Mouse (Mus musculus) hindbrain, embryonic 15.5 days (tissue): ENCODE measurements around the gene Prrc2a. TPM values are rescaled to one million over a fixed set of nuclear protein-coding genes. Genes with fewer than 3 reads are reported as not detected.

Experiments
- ATAC-seq: fragments of 200-750 bp; cut with Nextera tagmentation; 2 replicates; pipeline ENCODE4 v1.8.0; 2017; ENCODE audit warnings: low read depth, moderate number of reproducible peaks, moderate TSS enrichment; ENCODE audit not compliant: low FRiP score
- H3K27ac ChIP-seq: fragments of 300-500 bp; sonication (generic); replicated peaks from 2 replicates; pipeline ENCODE4 v1.5.1; 2015; ENCODE audit warnings: mild to moderate bottlenecking, inconsistent platforms
- H3K27me3 ChIP-seq: fragments of 300-500 bp; sonication (generic); 2 replicates; pipeline ENCODE4 v1.6.1; 2015; ENCODE audit warnings: control low read depth, inconsistent platforms
- H3K36me3 ChIP-seq: fragments of 300-500 bp; sonication (generic); 2 replicates; pipeline ENCODE4 v1.6.1; 2015; ENCODE audit warnings: control low read depth, inconsistent platforms
- H3K4me1 ChIP-seq: fragments of 300-500 bp; sonication (generic); replicated peaks from 2 replicates; pipeline ENCODE4 v1.6.1; 2015; ENCODE audit warnings: control low read depth, inconsistent platforms
- H3K4me2 ChIP-seq: fragments of 300-500 bp; sonication (generic); 2 replicates; pipeline ENCODE4 v1.6.1; 2015; ENCODE audit warnings: moderate library complexity, mild to moderate bottlenecking, inconsistent platforms
- H3K4me3 ChIP-seq: fragments of 300-500 bp; sonication (generic); 2 replicates; pipeline ENCODE4 v1.5.1; 2015; ENCODE audit warnings: mild to moderate bottlenecking, inconsistent platforms
- H3K9ac ChIP-seq: fragments of 300-500 bp; sonication (generic); 2 replicates; pipeline ENCODE4 v1.6.1; 2015; ENCODE audit warnings: inconsistent platforms
- H3K9me3 ChIP-seq: fragments of 300-500 bp; sonication (generic); 2 replicates; pipeline ENCODE4 v1.6.1; 2016; ENCODE audit warnings: control low read depth, inconsistent platforms
- WGBS: fragments of 180-500 bp; shearing (Covaris S2); methylation state at CpG from one replicate; pipeline ENCODE4 v1.1.7; 2015; 5-methylcytosine and 5-hydroxymethylcytosine counted together
- polyA plus RNA-seq: library from polyadenylated mRNA; unstranded; fragments of >200 nt; fragmentation: Nextera tagmentation; extraction: Ambion mirVana; gene quantifications from 2 replicates; pipeline ENCODE4 v1.2.1, GENCODE M21; 2015

The Prrc2a gene
- polyA plus RNA-seq, 1 experiment from 2014 or later = 175 TPM

- Histone ChIP-seq H3K9me3 (no peaks in the 10 kb centered on the region), H3K9ac (no peak overlapping the region), H3K4me2 (no peak overlapping the region), H3K4me1 (peaks cover 10% of the 10 kb centered on the region), H3K4me3 (no peak overlapping the region), H3K36me3 (no peaks in the 10 kb centered on the region), H3K27me3 (peaks cover 41% of the 10 kb centered on the region), H3K27ac (no peak overlapping the region)
- ATAC-seq = no peak
- WGBS = 75% methylated on average over 7 of the region's 7 CpGs
Observed at GRCm38 (mm10) chr17:35198029-35198428, 33.3 kb upstream of the Prrc2a start.

- WGBS = 47% methylated on average over 6 of the region's 6 CpGs
- H3K9me3 ChIP-seq = no peaks in the 10 kb centered on the region
Observed at GRCm38 (mm10) chr17:35197126-35197525, 32.4 kb upstream of the Prrc2a start.

GRCm38 (mm10) chr17:35196321-35196641, 31.6 kb upstream of the Prrc2a start:
- H3K4me3 ChIP-seq = peak overlapping the region; percentile 40
- H3K9me3 ChIP-seq = no peaks in the 10 kb centered on the region
- H3K9ac ChIP-seq = no peak overlapping the region
- peaks cover 10% of the 10 kb centered on the region for H3K4me1 ChIP-seq
- WGBS = 35% methylated on average over 9 of the region's 9 CpGs
- H3K36me3 ChIP-seq = no peaks in the 10 kb centered on the region
- no peak overlapping the region for H3K27ac ChIP-seq
- peak overlapping the region; percentile 69 for H3K4me2 ChIP-seq
- ATAC-seq = no peak
- H3K27me3 ChIP-seq = peaks cover 35% of the 10 kb centered on the region

More at GRCm38 (mm10) chr17:35197126-35197525, 32.4 kb upstream of the Prrc2a start:
- Histone ChIP-seq H3K9ac (no peak overlapping the region), H3K4me1 (peaks cover 10% of the 10 kb centered on the region), H3K4me3 (no peak overlapping the region), H3K36me3 (no peaks in the 10 kb centered on the region), H3K27ac (no peak overlapping the region), H3K27me3 (peaks cover 41% of the 10 kb centered on the region), H3K4me2 (no peak overlapping the region)
- ATAC-seq = no peak

GRCm38 (mm10) chr17:35195631-35196320, 31.1 kb upstream of the Prrc2a start:
- Histone ChIP-seq H3K9me3 (no peaks in the 10 kb centered on the region), H3K27ac (no peak overlapping the region), H3K27me3 (peaks cover 34% of the 10 kb centered on the region), H3K9ac (peak overlapping the region; percentile 36; the same call in 1 of the 2 replicates), H3K4me2 (peak overlapping the region; percentile 69), H3K4me1 (peaks cover 10% of the 10 kb centered on the region), H3K36me3 (no peaks in the 10 kb centered on the region), H3K4me3 (peak overlapping the region; percentile 40)
- WGBS = 1% methylated on average over 66 of the region's 66 CpGs
- peak; percentile 82 for ATAC-seq

- 43% methylated on average over 19 of the region's 19 CpGs for WGBS
- H3K9me3 ChIP-seq = no peaks in the 10 kb centered on the region
- H3K36me3 ChIP-seq = no peaks in the 10 kb centered on the region
- H3K9ac ChIP-seq = 0 out of 2 replicates have a peak overlapping the region, but pooled peaks have one; percentile 36
- H3K27ac ChIP-seq = no peak overlapping the region
- peak; percentile 51; the same call in 1 of the 2 replicates for ATAC-seq
- peak overlapping the region; percentile 40 for H3K4me3 ChIP-seq
- H3K4me1 ChIP-seq = peaks cover 10% of the 10 kb centered on the region
- peak overlapping the region; percentile 69 for H3K4me2 ChIP-seq
- peaks cover 34% of the 10 kb centered on the region for H3K27me3 ChIP-seq
Observed at GRCm38 (mm10) chr17:35194844-35195630, 30.3 kb upstream of the Prrc2a start.

- H3K9me3 ChIP-seq = no peaks in the 10 kb centered on the region
- H3K4me2 ChIP-seq = peak within 1 kb of the TSS; percentile 69; the same call in 1 of the 2 replicates
- no peak for ATAC-seq
- H3K36me3 ChIP-seq = no peaks in the 10 kb centered on the region
- no peak within 1 kb of the TSS for H3K27ac ChIP-seq
- H3K27me3 ChIP-seq = peaks cover 34% of the 10 kb centered on the region
- no peak within 1 kb of the TSS for H3K9ac ChIP-seq
- 66% methylated on average over 28 of the region's 28 CpGs for WGBS
- H3K4me1 ChIP-seq = peaks cover 10% of the 10 kb centered on the region
- no peak within 1 kb of the TSS for H3K4me3 ChIP-seq
Observed at GRCm38 (mm10) chr17:35193881-35194843, 29.5 kb upstream of the Prrc2a start, which contains the start of gene Ltb. Ltb (plus strand) TSS chr17:35194439.

- Histone ChIP-seq H3K27me3 (peaks cover 34% of the 10 kb centered on the region), H3K27ac (no peak overlapping the region), H3K4me2 (no peak overlapping the region), H3K36me3 (no peaks in the 10 kb centered on the region), H3K9ac (no peak overlapping the region), H3K9me3 (no peaks in the 10 kb centered on the region), H3K4me1 (peaks cover 10% of the 10 kb centered on the region), H3K4me3 (no peak overlapping the region)
- 80% methylated on average over 5 of the region's 5 CpGs for WGBS
- no peak for ATAC-seq
Observed at GRCm38 (mm10) chr17:35192924-35193323, 28.2 kb upstream of the Prrc2a start.

GRCm38 (mm10) chr17:35191723-35192122, 27.0 kb upstream of the Prrc2a start:
- 74% methylated on average over 2 of the region's 2 CpGs for WGBS
- no peaks in the 10 kb centered on the region for H3K9me3 ChIP-seq
- peaks cover 28% of the 10 kb centered on the region for H3K27me3 ChIP-seq
- no peak overlapping the region for H3K4me3 ChIP-seq
- no peak overlapping the region for H3K4me2 ChIP-seq
- no peaks in the 10 kb centered on the region for H3K36me3 ChIP-seq
- H3K9ac ChIP-seq = no peak overlapping the region
- H3K4me1 ChIP-seq = peaks cover 10% of the 10 kb centered on the region
- ATAC-seq = no peak
- no peak overlapping the region for H3K27ac ChIP-seq

- peaks cover 7% of the 10 kb centered on the region for H3K4me1 ChIP-seq
- 79% methylated on average over 4 of the region's 4 CpGs for WGBS
Observed at GRCm38 (mm10) chr17:35190096-35190495, 25.4 kb upstream of the Prrc2a start.

GRCm38 (mm10) chr17:35189186-35189585, 24.5 kb upstream of the Prrc2a start:
- H3K9ac ChIP-seq = no peak overlapping the region
- peaks cover 4% of the 10 kb centered on the region for H3K27me3 ChIP-seq
- WGBS = 92% methylated on average over 1 of the region's 1 CpGs
- no peak overlapping the region for H3K4me2 ChIP-seq
- ATAC-seq = no peak
- no peaks in the 10 kb centered on the region for H3K36me3 ChIP-seq
- no peaks in the 10 kb centered on the region for H3K9me3 ChIP-seq
- no peak overlapping the region for H3K4me3 ChIP-seq
- no peak overlapping the region for H3K27ac ChIP-seq
- peaks cover 7% of the 10 kb centered on the region for H3K4me1 ChIP-seq

More at GRCm38 (mm10) chr17:35190096-35190495, 25.4 kb upstream of the Prrc2a start:
- H3K4me3 ChIP-seq = no peak overlapping the region
- H3K4me2 ChIP-seq = no peak overlapping the region
- H3K9me3 ChIP-seq = no peaks in the 10 kb centered on the region
- H3K27ac ChIP-seq = no peak overlapping the region
- peaks cover 14% of the 10 kb centered on the region for H3K27me3 ChIP-seq
- H3K9ac ChIP-seq = no peak overlapping the region
- no peaks in the 10 kb centered on the region for H3K36me3 ChIP-seq
- ATAC-seq = no peak

GRCm38 (mm10) chr17:35187959-35188610, 23.4 kb upstream of the Prrc2a start, which contains the start of gene Lst1:
Lst1 (minus strand) TSS chr17:35188439.
- Histone ChIP-seq H3K27ac (no peak within 1 kb of the TSS), H3K9ac (no peak within 1 kb of the TSS), H3K9me3 (no peaks in the 10 kb centered on the region), H3K36me3 (no peaks in the 10 kb centered on the region), H3K4me3 (no peak within 1 kb of the TSS), H3K4me1 (peaks cover 7% of the 10 kb centered on the region), H3K4me2 (no peak within 1 kb of the TSS), H3K27me3 (no peaks in the 10 kb centered on the region)
- WGBS = 74% methylated on average over 7 of the region's 7 CpGs
- no peak for ATAC-seq
